In genomic region chr7:4993999-4994788, GRCm38 (mm10) we compare ENCODE assay signal across 12 mouse cellular contexts. TPM values are rescaled to one million over a fixed set of nuclear protein-coding genes. Genes with fewer than 3 reads are reported as not detected.
A peak's percentile ranks its signal among the peaks of the same experiment; 100 is the strongest.
DNase-seq lines count a peak whose midpoint lies in the region; ATAC-seq and TF ChIP-seq lines count a peak whose summit lies in the region.
"Had no signal": no experiment of that assay in that cellular context is flagged by ENCODE, and none has a peak within 500 bp of the region (broad histone marks: within the 10 kb centered on the region; RNA-seq: fewer than 3 reads in every experiment).

No protein-coding gene starts in this region.

- intact Hi-C loops in heart, adult 2 months (cut with DNase I): no loop called here

- peak overlapping the region; percentile 11 for H3K9ac ChIP-seq in heart, embryonic 12.5 days
- no peak overlapping the region for H3K9ac ChIP-seq in heart, adult 2 months (ENCODE audit: low read depth, low read length)
- no peak overlapping the region for H3K9ac ChIP-seq in stomach, embryonic 14.5 days (replicated peaks; ENCODE audit: low read depth, low read length)
- no peak overlapping the region for H3K9ac ChIP-seq in stomach, postnatal 0 days (ENCODE audit: low read length)

- H3K4me3 ChIP-seq in heart, embryonic 12.5 days: peak overlapping the region; percentile 60
- no peak overlapping the region for H3K4me3 ChIP-seq in heart, adult 2 months
- H3K4me3 ChIP-seq in stomach, embryonic 14.5 days (ENCODE audit: low read depth, low read length): no peak overlapping the region; the same call in 1 of the 2 replicates
- no peak overlapping the region for H3K4me3 ChIP-seq in stomach, postnatal 0 days (ENCODE audit: low read depth, low read length)
- H3K4me3 ChIP-seq in limb, embryonic 10.5 days: peak overlapping the region; percentile 70

- DNase-seq in heart, adult 2 months: no peak
- no peak for DNase-seq in stomach, postnatal 0 days (ENCODE audit: low spot score)
- no peak for DNase-seq in limb, embryonic 10.5 days (ENCODE audit: low spot score)
- no peak for DNase-seq in urinary bladder, postnatal 25 days (ENCODE audit: low spot score)
- DNase-seq in spleen, postnatal 36 days (ENCODE audit: low spot score in 2 of 2): no peak
- DNase-seq: adrenal gland, postnatal 36 days had no signal

- no peak overlapping the region for H3K27ac ChIP-seq in heart, embryonic 12.5 days (ENCODE audit: poor library complexity, severe bottlenecking)
- no peak overlapping the region for H3K27ac ChIP-seq in heart, adult 2 months
- H3K27ac ChIP-seq in stomach, embryonic 14.5 days (ENCODE audit: low read length): no peak overlapping the region
- no peak overlapping the region for H3K27ac ChIP-seq in stomach, postnatal 0 days (replicated peaks)
- H3K27ac ChIP-seq in limb, embryonic 10.5 days: no peak overlapping the region

- peaks cover 31% of the 10 kb centered on the region for H3K27me3 ChIP-seq in heart, embryonic 12.5 days (replicated peaks)
- no peaks in the 10 kb centered on the region for H3K27me3 ChIP-seq in heart, adult 2 months (ENCODE audit: control insufficient read depth, insufficient read depth, low read length)
- H3K27me3 ChIP-seq in stomach, embryonic 14.5 days (ENCODE audit: control insufficient read depth, insufficient read depth, low read length): no peaks in the 10 kb centered on the region
- no peaks in the 10 kb centered on the region for H3K27me3 ChIP-seq in stomach, postnatal 0 days (ENCODE audit: control insufficient read depth, insufficient read depth, low read length)
- peaks cover 39% of the 10 kb centered on the region for H3K27me3 ChIP-seq in limb, embryonic 10.5 days (ENCODE audit: low read depth, poor library complexity, severe bottlenecking)

- TF ChIP-seq CTCF in heart, adult 2 months (IDR thresholded peaks at IDR 0.05): no peak
- TF ChIP-seq CTCF in stomach, postnatal 0 days (IDR thresholded peaks at IDR 0.05; ENCODE audit: low read depth): no peak

- 35% methylated on average over 58 of the region's 59 CpGs for WGBS in heart, embryonic 12.5 days
- 73% methylated on average over 59 of the region's 59 CpGs for WGBS in heart, adult 2 months
- WGBS in stomach, embryonic 14.5 days: 60% methylated on average over 50 of the region's 59 CpGs
- WGBS in stomach, postnatal 0 days: 66% methylated on average over 49 of the region's 59 CpGs
- WGBS in limb, embryonic 10.5 days: 45% methylated on average over 59 of the region's 59 CpGs

- H3K79me2 ChIP-seq in heart, adult 2 months (replicated peaks; ENCODE audit: control insufficient read depth, insufficient read depth, low read length): no peaks in the 10 kb centered on the region

- no peak for TF ChIP-seq POLR2A in heart, adult 2 months (IDR thresholded peaks at IDR 0.05; ENCODE audit: insufficient read depth, low read depth, low read length)

- H3K36me3 ChIP-seq in heart, embryonic 12.5 days: peaks cover 36% of the 10 kb centered on the region
- no peaks in the 10 kb centered on the region for H3K36me3 ChIP-seq in heart, adult 2 months (ENCODE audit: control insufficient read depth, insufficient read depth, low read length)
- H3K36me3 ChIP-seq in stomach, embryonic 14.5 days (ENCODE audit: control insufficient read depth, insufficient read depth, low read length): peaks cover 17% of the 10 kb centered on the region
- H3K36me3 ChIP-seq in stomach, postnatal 0 days (ENCODE audit: control insufficient read depth, insufficient read depth, low read length): peaks cover 7% of the 10 kb centered on the region; the same call in 1 of the 2 replicates
- H3K36me3 ChIP-seq in limb, embryonic 10.5 days: peaks cover 36% of the 10 kb centered on the region

- no peak for ATAC-seq in heart, embryonic 12.5 days (ENCODE audit: insufficient number of reproducible peaks, low FRiP score)
- ATAC-seq in stomach, embryonic 14.5 days (ENCODE audit: insufficient number of reproducible peaks, insufficient read depth, low FRiP score, low read depth): no peak
- no peak; the same call in 1 of the 2 replicates for ATAC-seq in stomach, postnatal 0 days (ENCODE audit: low FRiP score, low TSS enrichment)
- ATAC-seq in frontal cortex, adult (ENCODE audit: low TSS enrichment): no peak

- peak overlapping the region; percentile 73 for H3K4me2 ChIP-seq in heart, embryonic 12.5 days
- H3K4me2 ChIP-seq in stomach, embryonic 14.5 days (replicated peaks; ENCODE audit: low read depth, low read length): peak overlapping the region; percentile 45; the same call in 1 of the 2 replicates
- no peak overlapping the region for H3K4me2 ChIP-seq in stomach, postnatal 0 days (replicated peaks; ENCODE audit: low read depth)

- H3K4me1 ChIP-seq in heart, embryonic 12.5 days (replicated peaks): peaks cover 28% of the 10 kb centered on the region
- peaks cover 5% of the 10 kb centered on the region for H3K4me1 ChIP-seq in heart, adult 2 months (ENCODE audit: control insufficient read depth, insufficient read depth, low read length)
- H3K4me1 ChIP-seq in stomach, embryonic 14.5 days (ENCODE audit: control insufficient read depth, insufficient read depth, low read length): no peaks in the 10 kb centered on the region; the same call in 1 of the 2 replicates
- 0 out of 2 replicates have a peak, but pooled peaks cover 4% of the 10 kb centered on the region for H3K4me1 ChIP-seq in stomach, postnatal 0 days (replicated peaks; ENCODE audit: control insufficient read depth, insufficient read depth)
- H3K4me1 ChIP-seq in limb, embryonic 10.5 days: peaks cover 31% of the 10 kb centered on the region

- no peak for TF ChIP-seq EP300 in heart, adult 2 months (IDR thresholded peaks at IDR 0.05; ENCODE audit: insufficient read depth, low read depth, low read length)
- no peak for TF ChIP-seq EP300 in stomach, postnatal 0 days (optimal IDR thresholded peaks at IDR 0.05)

- peaks cover 4% of the 10 kb centered on the region; the same call in 1 of the 2 replicates for H3K9me3 ChIP-seq in heart, embryonic 12.5 days (replicated peaks)
- H3K9me3 ChIP-seq in stomach, embryonic 14.5 days (ENCODE audit: control insufficient read depth, low read depth, low read length): peaks cover 12% of the 10 kb centered on the region; the same call in 1 of the 2 replicates
- H3K9me3 ChIP-seq in stomach, postnatal 0 days (ENCODE audit: control insufficient read depth, low read length): no peaks in the 10 kb centered on the region
- peaks cover 5% of the 10 kb centered on the region; the same call in 1 of the 2 replicates for H3K9me3 ChIP-seq in limb, embryonic 10.5 days (replicated peaks)

RNA-seq across cellular contexts. Expression of gene Zfp579, which starts 1.8 kb away (rescaled TPM):
- polyA plus RNA-seq in heart, embryonic 12.5 days (2016; fragmentation: Nextera tagmentation; extraction: Ambion mirVana): 26.0 and 29.3 TPM in 2 replicates
- 10 to 100 TPM; 12.3 to 14.0 TPM for total RNA-seq in heart, adult 2 months (2021)
- 51.8 and 70.2 TPM in 2 replicates for polyA plus RNA-seq in heart, adult 2 months (2012; rRNA removed)
- polyA plus RNA-seq in stomach, embryonic 14.5 days (2014; fragmentation: Nextera tagmentation; extraction: Ambion mirVana): 39.5 and 48.8 TPM in 2 replicates
- polyA plus RNA-seq in stomach, postnatal 0 days (2015; fragmentation: Nextera tagmentation; extraction: Ambion mirVana): 10.9 and 15.0 TPM in 2 replicates
- 21.9 and 28.3 TPM in 2 replicates for polyA plus RNA-seq in limb, embryonic 10.5 days (2016; fragmentation: Nextera tagmentation; extraction: Ambion mirVana)

RNA-seq across cellular contexts. Expression of gene Zfp524, which starts 20.0 kb away (rescaled TPM):
- polyA plus RNA-seq in heart, embryonic 12.5 days (2016; fragmentation: Nextera tagmentation; extraction: Ambion mirVana): 9.8 and 10.4 TPM in 2 replicates
- 1 to 10 TPM; 8.7 to 9.2 TPM for total RNA-seq in heart, adult 2 months (2021)
- 14.7 and 17.7 TPM in 2 replicates for polyA plus RNA-seq in heart, adult 2 months (2012; rRNA removed)
- 14.1 and 18.0 TPM in 2 replicates for polyA plus RNA-seq in stomach, embryonic 14.5 days (2014; fragmentation: Nextera tagmentation; extraction: Ambion mirVana)
- 14.0 and 16.3 TPM in 2 replicates for polyA plus RNA-seq in stomach, postnatal 0 days (2015; fragmentation: Nextera tagmentation; extraction: Ambion mirVana)
- 8.2 and 9.0 TPM in 2 replicates for polyA plus RNA-seq in limb, embryonic 10.5 days (2016; fragmentation: Nextera tagmentation; extraction: Ambion mirVana)

RNA-seq across cellular contexts. Expression of gene Fiz1, which starts 20.3 kb away (rescaled TPM):
- polyA plus RNA-seq in heart, embryonic 12.5 days (2016; fragmentation: Nextera tagmentation; extraction: Ambion mirVana): 28.9 and 31.2 TPM in 2 replicates
- 10 to 100 TPM; 17.9 to 20.4 TPM for total RNA-seq in heart, adult 2 months (2021)
- 18.2 and 20.4 TPM in 2 replicates for polyA plus RNA-seq in heart, adult 2 months (2012; rRNA removed)
- polyA plus RNA-seq in stomach, embryonic 14.5 days (2014; fragmentation: Nextera tagmentation; extraction: Ambion mirVana): 33.0 and 35.7 TPM in 2 replicates
- 14.9 and 17.8 TPM in 2 replicates for polyA plus RNA-seq in stomach, postnatal 0 days (2015; fragmentation: Nextera tagmentation; extraction: Ambion mirVana)
- 64.8 and 68.3 TPM in 2 replicates for polyA plus RNA-seq in limb, embryonic 10.5 days (2016; fragmentation: Nextera tagmentation; extraction: Ambion mirVana)

RNA-seq across cellular contexts. Expression of gene Gm44973, which starts 21.1 kb away (rescaled TPM):
- polyA plus RNA-seq in heart, embryonic 12.5 days (2016; fragmentation: Nextera tagmentation; extraction: Ambion mirVana): not detected in 2 replicates
- not detected for total RNA-seq in heart, adult 2 months (2021)
- not detected in 2 replicates for polyA plus RNA-seq in heart, adult 2 months (2012; rRNA removed)
- 1.2 and 3.3 TPM in 2 replicates for polyA plus RNA-seq in stomach, embryonic 14.5 days (2014; fragmentation: Nextera tagmentation; extraction: Ambion mirVana)
- 3.3 and 3.7 TPM in 2 replicates for polyA plus RNA-seq in stomach, postnatal 0 days (2015; fragmentation: Nextera tagmentation; extraction: Ambion mirVana)
- 2.0 TPM in 1 of 2 replicates, not detected in the other for polyA plus RNA-seq in limb, embryonic 10.5 days (2016; fragmentation: Nextera tagmentation; extraction: Ambion mirVana)
- total RNA-seq: adrenal gland, postnatal 36 days; layer of hippocampus, adult 8-10 months had no signal
- polyA plus RNA-seq: myocyte; testis, adult 2 months had no signal

RNA-seq across cellular contexts. Expression of gene Sbk3, which starts 23.2 kb away (rescaled TPM):
- polyA plus RNA-seq in heart, embryonic 12.5 days (2016; fragmentation: Nextera tagmentation; extraction: Ambion mirVana): 0.08 and 0.17 TPM in 2 replicates
- 10 to 100 TPM; 39.4 to 46.1 TPM for total RNA-seq in heart, adult 2 months (2021)
- polyA plus RNA-seq in heart, adult 2 months (2012; rRNA removed): 66.1 and 72.5 TPM in 2 replicates
- polyA plus RNA-seq in stomach, embryonic 14.5 days (2014; fragmentation: Nextera tagmentation; extraction: Ambion mirVana): 0.07 TPM in 1 of 2 replicates, not detected in the other
- 0.04 TPM in 1 of 2 replicates, not detected in the other for polyA plus RNA-seq in stomach, postnatal 0 days (2015; fragmentation: Nextera tagmentation; extraction: Ambion mirVana)
- polyA plus RNA-seq in limb, embryonic 10.5 days (2016; fragmentation: Nextera tagmentation; extraction: Ambion mirVana): not detected in 2 replicates

Comparison
In these comparisons a context has a peak if more than half of its experiments do, and no peak if none do; other contexts are left out.
1. H3K4me3 ChIP-seq: peak in heart, embryonic 12.5 days (single experiment) and limb, embryonic 10.5 days (single experiment); none in heart, adult 2 months (single experiment), stomach, embryonic 14.5 days (single experiment) and stomach, postnatal 0 days (single experiment).